Mouse (Mus musculus): ENCODE measurements around the gene Ankrd13c.

DNA sequence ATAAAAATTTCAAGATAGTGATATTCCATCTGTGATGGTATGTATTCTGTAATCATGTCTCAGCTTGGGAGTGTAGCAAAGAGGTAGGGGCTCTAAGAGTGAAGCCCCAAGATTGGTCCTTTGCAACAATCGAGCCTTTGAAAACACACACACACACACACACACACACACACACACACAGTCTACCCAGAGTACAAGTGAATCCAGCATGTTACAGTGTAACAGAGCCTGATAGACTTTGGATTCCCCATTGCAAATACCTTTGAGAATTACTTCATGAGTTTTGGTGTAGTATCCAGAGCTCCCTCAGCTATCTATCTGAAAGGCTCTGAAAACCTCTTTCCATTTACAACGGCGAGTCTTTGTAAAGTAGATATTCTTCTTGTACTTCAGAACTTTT, 9.2 kb downstream of the Ankrd13c start:
- no peak for TF ChIP-seq MAFK (IDR thresholded peaks at IDR 0.05; ENCODE audit: insufficient read depth, low read depth, low read length)
- TF ChIP-seq ZC3H11A (IDR thresholded peaks at IDR 0.05; ENCODE audit: borderline replicate concordance, low read depth, low read length), result no peak

Measured in ES-E14 (cell line).